In the genomic region with DNA sequence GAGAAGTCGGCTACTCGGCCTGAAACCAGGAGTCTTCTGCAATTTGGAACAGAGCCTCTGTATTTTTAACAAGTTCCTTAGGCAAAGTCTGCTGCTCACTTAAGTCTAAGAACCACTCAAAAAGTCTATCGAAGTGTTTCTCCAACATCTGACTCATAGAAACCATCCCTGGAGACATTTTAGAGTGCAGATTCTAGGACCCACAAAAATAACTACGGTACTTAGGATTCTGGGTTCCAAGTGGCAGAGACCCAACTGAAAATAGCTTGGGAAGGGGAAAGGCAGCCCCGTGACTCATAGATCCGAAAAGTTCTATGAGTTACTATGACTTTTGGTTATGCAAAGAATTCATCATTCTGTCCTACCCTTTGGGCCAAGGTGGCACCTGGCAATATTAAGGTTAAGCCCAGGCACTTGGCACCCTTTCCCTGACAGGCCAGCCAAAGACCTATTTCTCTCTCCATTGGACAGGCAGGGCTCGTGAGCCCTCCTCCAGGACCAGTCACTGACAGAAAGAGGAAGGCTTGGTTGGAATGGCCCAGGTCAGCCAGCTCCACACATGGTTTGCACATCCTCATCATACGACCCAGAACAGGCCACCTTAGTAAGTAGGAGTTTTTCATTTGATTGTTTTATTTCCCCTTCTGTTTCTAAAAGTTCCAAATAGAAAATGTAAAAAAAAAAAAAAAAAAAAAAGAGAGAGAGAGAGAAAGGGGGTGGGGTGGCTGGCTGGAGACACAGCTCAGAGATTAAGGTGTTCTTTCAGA, we compare ENCODE assay signal across 11 mouse cellular contexts. TPM values are rescaled to one million over a fixed set of nuclear protein-coding genes. Genes with fewer than 3 reads are reported as not detected.
A peak's percentile ranks its signal among the peaks of the same experiment; 100 is the strongest.
DNase-seq lines count a peak whose midpoint lies in the region; ATAC-seq and TF ChIP-seq lines count a peak whose summit lies in the region.
"Had no signal": no experiment of that assay in that cellular context is flagged by ENCODE, and none has a peak within 500 bp of the region (broad histone marks: within the 10 kb centered on the region; RNA-seq: fewer than 3 reads in every experiment).

No protein-coding gene starts in this region.

- TF ChIP-seq POLR2A in liver, adult 2 months (IDR thresholded peaks at IDR 0.05; ENCODE audit: extremely low read depth, insufficient read depth, low read length): no peak
- no peak for TF ChIP-seq POLR2A in cerebellum, adult 2 months (IDR thresholded peaks at IDR 0.05; ENCODE audit: borderline replicate concordance, insufficient read depth, low read length)

- no peaks in the 10 kb centered on the region; the same call in 1 of the 2 replicates for H3K4me1 ChIP-seq in liver, adult 2 months (ENCODE audit: control insufficient read depth, insufficient read depth, low read length)
- peaks cover 4% of the 10 kb centered on the region for H3K4me1 ChIP-seq in liver, postnatal 0 days (ENCODE audit: insufficient read depth)
- peaks cover 21% of the 10 kb centered on the region; the same call in 1 of the 2 replicates for H3K4me1 ChIP-seq in cerebellum, adult 2 months (ENCODE audit: control insufficient read depth, insufficient read depth, low read length)
- peaks cover 20% of the 10 kb centered on the region for H3K4me1 ChIP-seq in intestine, postnatal 0 days (replicated peaks; ENCODE audit: control insufficient read depth, insufficient read depth, low read length)
- H3K4me1 ChIP-seq in stomach, embryonic 16.5 days (ENCODE audit: control insufficient read depth, insufficient read depth, low read length): peaks cover 35% of the 10 kb centered on the region

- intact Hi-C loops in left cerebral cortex, postnatal 4 days (cut with DNase I): no loop called here

- TF ChIP-seq EP300 in liver, postnatal 0 days (IDR thresholded peaks at IDR 0.05; ENCODE audit: low read depth): no peak

- peak; percentile 43 for DNase-seq in liver, adult 2 months (ENCODE audit: extremely low read depth, low read depth, low spot score)
- DNase-seq in liver, postnatal 0 days: no peak
- DNase-seq in cerebellum, adult 2 months: peak; percentile 53 to 73
- DNase-seq in left cerebral cortex, postnatal 4 days: no peak
- DNase-seq in kidney, adult 18-20 months: no peak
- DNase-seq: embryo, embryonic 11 days; layer of hippocampus, postnatal 36 days had no signal

- no peak overlapping the region for H3K4me2 ChIP-seq in liver, postnatal 0 days (ENCODE audit: low read depth, low read length)
- peak overlapping the region; percentile 1; the same call in 1 of the 2 replicates for H3K4me2 ChIP-seq in intestine, postnatal 0 days (replicated peaks; ENCODE audit: low read depth)
- H3K4me2 ChIP-seq in stomach, embryonic 16.5 days (ENCODE audit: low read depth, low read length): no peak overlapping the region

- no peak for ATAC-seq in liver, postnatal 0 days
- ATAC-seq in intestine, postnatal 0 days: no peak
- no peak for ATAC-seq in stomach, embryonic 16.5 days (ENCODE audit: insufficient read depth, low FRiP score)
- no peak for ATAC-seq in activated CD4-positive, CD25-positive, alpha-beta regulatory T cell, adult 4 months
- ATAC-seq: hindbrain, embryonic 16.5 days had no signal

- 82% methylated on average over 8 of the region's 8 CpGs for WGBS in liver, adult 2 months
- WGBS in liver, postnatal 0 days (ENCODE audit: insufficient replicate concordance): 80% methylated on average over 8 of the region's 8 CpGs
- WGBS in cerebellum, adult 2 months: 41% methylated on average over 8 of the region's 8 CpGs
- 76% methylated on average over 8 of the region's 8 CpGs for WGBS in intestine, postnatal 0 days
- 69% methylated on average over 8 of the region's 8 CpGs for WGBS in stomach, embryonic 16.5 days

- H3K79me2 ChIP-seq in liver, adult 2 months (ENCODE audit: control insufficient read depth, insufficient read depth, low read length): peaks cover 7% of the 10 kb centered on the region; the same call in 1 of the 2 replicates

- H3K36me3 ChIP-seq in liver, adult 2 months (ENCODE audit: control insufficient read depth, insufficient read depth, low read length): no peaks in the 10 kb centered on the region
- H3K36me3 ChIP-seq in liver, postnatal 0 days (replicated peaks; ENCODE audit: insufficient read depth, low read length): 0 out of 2 replicates have a peak, but pooled peaks cover 3% of the 10 kb centered on the region
- H3K36me3 ChIP-seq in intestine, postnatal 0 days (ENCODE audit: control insufficient read depth, insufficient read depth): no peaks in the 10 kb centered on the region
- no peaks in the 10 kb centered on the region for H3K36me3 ChIP-seq in stomach, embryonic 16.5 days (ENCODE audit: control insufficient read depth, insufficient read depth, low read length)

- H3K27me3 ChIP-seq in liver, adult 2 months (ENCODE audit: control insufficient read depth, insufficient read depth, low read length): no peaks in the 10 kb centered on the region
- no peaks in the 10 kb centered on the region for H3K27me3 ChIP-seq in liver, postnatal 0 days (ENCODE audit: insufficient read depth, low read length)
- H3K27me3 ChIP-seq in cerebellum, adult 2 months (ENCODE audit: control insufficient read depth, insufficient read depth, low read length): no peaks in the 10 kb centered on the region
- no peaks in the 10 kb centered on the region for H3K27me3 ChIP-seq in intestine, postnatal 0 days (replicated peaks; ENCODE audit: control insufficient read depth, insufficient read depth, low read length)
- H3K27me3 ChIP-seq in stomach, embryonic 16.5 days (ENCODE audit: control insufficient read depth, insufficient read depth, low read length): no peaks in the 10 kb centered on the region

- no peak overlapping the region for H3K27ac ChIP-seq in liver, adult 2 months (replicated peaks; ENCODE audit: insufficient read depth, low read depth, low read length)
- H3K27ac ChIP-seq in liver, postnatal 0 days (ENCODE audit: low read depth): no peak overlapping the region
- no peak overlapping the region for H3K27ac ChIP-seq in cerebellum, adult 2 months (ENCODE audit: insufficient read depth, low read length)
- peak overlapping the region; percentile 71 for H3K27ac ChIP-seq in intestine, postnatal 0 days (ENCODE audit: low read depth, low read length)
- H3K27ac ChIP-seq in stomach, embryonic 16.5 days (ENCODE audit: low read length): peak overlapping the region; percentile 83

- H3K4me3 ChIP-seq in liver, adult 2 months (ENCODE audit: insufficient read depth, low read depth, low read length): no peak overlapping the region
- H3K4me3 ChIP-seq in liver, postnatal 0 days (ENCODE audit: low read depth, low read length): no peak overlapping the region
- H3K4me3 ChIP-seq in cerebellum, adult 2 months (replicated peaks; ENCODE audit: insufficient read depth, low read depth, low read length): no peak overlapping the region
- no peak overlapping the region for H3K4me3 ChIP-seq in intestine, postnatal 0 days (ENCODE audit: low read depth, low read length)
- no peak overlapping the region for H3K4me3 ChIP-seq in stomach, embryonic 16.5 days (replicated peaks; ENCODE audit: low read length)

- H3K9me3 ChIP-seq in liver, postnatal 0 days (ENCODE audit: low read length): no peaks in the 10 kb centered on the region
- H3K9me3 ChIP-seq in intestine, postnatal 0 days (ENCODE audit: control insufficient read depth): no peaks in the 10 kb centered on the region
- H3K9me3 ChIP-seq in stomach, embryonic 16.5 days (replicated peaks; ENCODE audit: control insufficient read depth, low read length): no peaks in the 10 kb centered on the region

- TF ChIP-seq CTCF in liver, adult 2 months (IDR thresholded peaks at IDR 0.05; ENCODE audit: low read depth, low read length): no peak
- no peak for TF ChIP-seq CTCF in liver, postnatal 0 days (IDR thresholded peaks at IDR 0.05; ENCODE audit: low read depth)
- TF ChIP-seq CTCF in cerebellum, adult 2 months (IDR thresholded peaks at IDR 0.05; ENCODE audit: borderline replicate concordance, insufficient read depth, low read depth, low read length): no peak
- TF ChIP-seq CTCF in intestine, postnatal 0 days (IDR thresholded peaks at IDR 0.05; ENCODE audit: low read depth): no peak

- H3K9ac ChIP-seq in liver, adult 2 months (ENCODE audit: low read depth, low read length): no peak overlapping the region
- H3K9ac ChIP-seq in liver, postnatal 0 days (replicated peaks): no peak overlapping the region
- H3K9ac ChIP-seq in intestine, postnatal 0 days (ENCODE audit: low read depth, low read length): no peak overlapping the region
- H3K9ac ChIP-seq in stomach, embryonic 16.5 days (ENCODE audit: low read length): no peak overlapping the region

RNA-seq across cellular contexts. Expression of a gene that starts 27.6 kb away (rescaled TPM):
- total RNA-seq in liver, adult 2 months (2014; rRNA removed): 3.1 and 3.8 TPM in 2 replicates
- 6.5 and 9.2 TPM in 2 replicates for polyA plus RNA-seq in liver, adult 2 months (2012; rRNA removed)
- polyA plus RNA-seq in liver, postnatal 0 days (2015; fragmentation: Nextera tagmentation; extraction: Ambion mirVana): 1.6 and 1.7 TPM in 2 replicates
- 63.3 and 74.7 TPM in 2 replicates for polyA plus RNA-seq in cerebellum, adult 2 months (2012; rRNA removed)
- 22.0 and 25.6 TPM in 2 replicates for polyA plus RNA-seq in intestine, postnatal 0 days (2015; fragmentation: Nextera tagmentation; extraction: Ambion mirVana)
- polyA plus RNA-seq in stomach, embryonic 16.5 days (2015; fragmentation: Nextera tagmentation; extraction: Ambion mirVana): 18.4 and 22.2 TPM in 2 replicates
- 10 to 100 TPM; 58.2 to 58.4 TPM for total RNA-seq in left cerebral cortex, postnatal 4 days (2021)
- 1 to 10 TPM; 2.4 to 5.0 TPM for polyA plus RNA-seq in activated CD4-positive, CD25-positive, alpha-beta regulatory T cell, adult 4 months (2017; shearing (Covaris generic))

Comparison
In these comparisons a context has a peak if more than half of its experiments do, and no peak if none do; other contexts are left out.
1. DNase-seq: peak in liver, adult 2 months (single experiment) and cerebellum, adult 2 months (2 of 2); none in liver, postnatal 0 days (single experiment), left cerebral cortex, postnatal 4 days (single experiment) and kidney, adult 18-20 months (single experiment).
2. H3K27ac ChIP-seq: peak in intestine, postnatal 0 days (single experiment) and stomach, embryonic 16.5 days (single experiment); none in liver, adult 2 months (single experiment), liver, postnatal 0 days (single experiment) and cerebellum, adult 2 months (single experiment).